Mouse (Mus musculus): ENCODE measurements at regions not wholly inside any gene's neighbourhood (a gene's known extent, or its start where the extent isn't known, plus 50 kb on each side); places are given as distances from the start of the nearest gene placed in this dataset.

- TF ChIP-seq POLR2A (IDR thresholded peaks at IDR 0.05; ENCODE audit: control insufficient read depth, low read depth, low read length) (no peak), CTCF (IDR thresholded peaks at IDR 0.05; ENCODE audit: control insufficient read depth, insufficient read depth, insufficient replicate concordance, low read depth, low read length) (no peak)
Observed at GRCm38 (mm10) chr6:107473395-107473794, 56.2 kb upstream of the Lrrn1 start.
